Mouse (Mus musculus) heart, adult 11 months (tissue): ENCODE data around the gene Slc25a51.

Source experiments
- DNase-seq: peaks from one replicate; pipeline ENCODE4 v3.0.0; 2022

The Slc25a51 gene

GRCm38 (mm10) chr4:45423406-45423805 is 14.8 kb upstream of the Slc25a51 start:
- no peak for DNase-seq

GRCm38 (mm10) chr4:45422640-45423039 is 14.1 kb upstream of the Slc25a51 start:
- DNase-seq = no peak

GRCm38 (mm10) chr4:45421519-45422260 is 13.1 kb upstream of the Slc25a51 start:
- DNase-seq = no peak

- no peak for DNase-seq
Observed at GRCm38 (mm10) chr4:45420733-45421132, 12.2 kb upstream of the Slc25a51 start.

- no peak for DNase-seq
Observed at GRCm38 (mm10) chr4:45419051-45419450, 10.5 kb upstream of the Slc25a51 start.

GRCm38 (mm10) chr4:45418229-45418950 is 9.8 kb upstream of the Slc25a51 start:
- peak; percentile 94 for DNase-seq

- no peak for DNase-seq
Observed at GRCm38 (mm10) chr4:45416314-45416713, 7.7 kb upstream of the Slc25a51 start.

- no peak for DNase-seq
Observed at GRCm38 (mm10) chr4:45413674-45414338, 5.2 kb upstream of the Slc25a51 start.

GRCm38 (mm10) chr4:45412433-45413192 is 4.0 kb upstream of the Slc25a51 start:
- no peak for DNase-seq

- DNase-seq = no peak
Observed at GRCm38 (mm10) chr4:45411181-45411790, 2.7 kb upstream of the Slc25a51 start.

GRCm38 (mm10) chr4:45409270-45409669 is 704 bp upstream of the Slc25a51 start:
- DNase-seq = peak; percentile 97

GRCm38 (mm10) chr4:45407703-45408334 is 747 bp downstream of the Slc25a51 start:
- peak; percentile 92 for DNase-seq

- DNase-seq = no peak
Observed at GRCm38 (mm10) chr4:45407001-45407702, 1.4 kb downstream of the Slc25a51 start.

GRCm38 (mm10) chr4:45406397-45406796 is 2.2 kb downstream of the Slc25a51 start:
- DNase-seq = peak; percentile 86

- no peak for DNase-seq
Observed at GRCm38 (mm10) chr4:45405315-45405714, 3.3 kb downstream of the Slc25a51 start.

- peak; percentile 88 for DNase-seq
Observed at GRCm38 (mm10) chr4:45404086-45404485, 4.5 kb downstream of the Slc25a51 start.

GRCm38 (mm10) chr4:45403499-45403878 is 5.1 kb downstream of the Slc25a51 start:
- no peak for DNase-seq

- DNase-seq = peak; percentile 91
Observed at GRCm38 (mm10) chr4:45402878-45403498, 5.6 kb downstream of the Slc25a51 start.

- no peak for DNase-seq
Observed at GRCm38 (mm10) chr4:45402281-45402680, 6.3 kb downstream of the Slc25a51 start.

GRCm38 (mm10) chr4:45399421-45400210 is 8.9 kb downstream of the Slc25a51 start:
- peak; percentile 91 for DNase-seq
